Mouse (Mus musculus): ENCODE measurements around the gene Gm2012.
"Not testable (repeated sequence)": the region's sequence is repeated elsewhere in the genome, so short reads cannot be mapped to it uniquely, and the experiment has no call there.

Gene Gm2012

DNA sequence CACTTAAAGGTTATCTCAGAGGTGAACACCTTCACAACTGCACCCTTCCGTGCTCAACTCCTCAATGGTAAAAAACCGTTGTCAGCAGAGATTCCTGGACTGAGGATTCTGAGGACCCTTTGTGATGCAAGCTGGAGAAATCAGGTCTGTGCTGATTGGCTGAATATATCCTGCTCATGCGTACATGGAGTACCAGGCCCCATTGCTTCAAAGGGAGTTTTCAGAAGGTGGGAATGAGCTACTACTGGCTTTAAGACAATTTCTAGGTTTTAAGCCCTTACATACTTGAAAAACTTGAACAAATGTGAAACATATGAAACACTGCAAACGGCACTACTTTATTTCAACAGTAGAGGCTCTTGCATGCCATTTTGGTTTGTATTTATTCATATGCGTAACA, at the start of gene Gm2012:
Gene Gm2012, minus strand, starts transcription at position 101 of the 400 bp plus-strand sequence.
- not testable (repeated sequence) for DNase-seq (ENCODE audit: low read depth, low spot score)

- not testable (repeated sequence) for DNase-seq (ENCODE audit: low read depth, low spot score)
Observed at GRCm38 (mm10) chrX:26159146-26159545, 72.0 kb downstream of the Gm2012 start.

Data from brain, embryonic 18.5 days (tissue).